Mouse (Mus musculus) forebrain, embryonic 15.5 days (tissue): ENCODE data around the gene Trim9. TPM values are rescaled to one million over a fixed set of nuclear protein-coding genes. Genes with fewer than 3 reads are reported as not detected.

ENCODE experiments used
- polyA plus RNA-seq: library from polyadenylated mRNA; unstranded; fragments of >200 nt; fragmentation: Nextera tagmentation; extraction: Ambion mirVana; gene quantifications from 2 replicates; pipeline ENCODE4 v1.2.1, GENCODE M21; 2015

Trim9 gene
- polyA plus RNA-seq, 1 experiment from 2014 or later, result 51.8 TPM

Other genes starting within 250 kb of the Trim9 start
- gene Nin, start 233.9 kb downstream of the Trim9 start, polyA plus RNA-seq, result 33.5 and 34.9 TPM in 2 replicates
- gene Abhd12b, start 193.5 kb downstream of the Trim9 start, polyA plus RNA-seq, result not detected in 2 replicates
- gene Pygl, start 116.1 kb downstream of the Trim9 start, polyA plus RNA-seq, result 4.1 and 6.7 TPM in 2 replicates
- gene Tmx1, start 105.5 kb upstream of the Trim9 start, polyA plus RNA-seq, result 118 and 130 TPM in 2 replicates